Mouse (Mus musculus) CD4-positive, CD25-positive, alpha-beta regulatory T cell, adult 2 months (primary cell): ENCODE results near the gene Otulin.

ENCODE experiments used
- DNase-seq: peaks from one replicate; pipeline ENCODE4 v3.0.0-alpha.2; 2012; ENCODE audit warnings: low read depth, low spot score

Otulin gene

GRCm38 (mm10) chr15:27657866-27658265 lies 27.4 kb upstream of the Otulin start:
- no peak for DNase-seq

- no peak for DNase-seq
Observed at GRCm38 (mm10) chr15:27656626-27657025, 26.1 kb upstream of the Otulin start.

DNA sequence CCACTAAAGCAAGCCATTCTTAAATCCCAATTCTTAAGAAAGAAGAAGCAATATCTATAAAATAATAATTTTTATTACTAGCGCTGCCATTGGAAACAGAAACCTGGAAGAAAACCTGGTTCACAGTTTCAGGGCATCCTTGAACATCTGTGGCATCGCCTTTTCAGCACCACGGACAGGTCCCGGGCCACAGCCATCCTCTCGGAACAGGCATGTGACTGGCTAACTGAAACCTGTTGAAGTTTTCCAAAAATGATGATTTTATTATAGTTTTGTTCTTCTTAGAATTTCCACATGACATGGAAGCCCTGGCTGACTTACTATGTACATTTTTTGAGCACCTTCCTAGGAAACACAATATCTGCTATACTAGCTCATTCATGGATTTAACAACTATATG lies 24.5 kb upstream of the Otulin start:
- peak; percentile 51 for DNase-seq

GRCm38 (mm10) chr15:27647686-27648085 lies 17.2 kb upstream of the Otulin start:
- peak; percentile 72 for DNase-seq

DNA sequence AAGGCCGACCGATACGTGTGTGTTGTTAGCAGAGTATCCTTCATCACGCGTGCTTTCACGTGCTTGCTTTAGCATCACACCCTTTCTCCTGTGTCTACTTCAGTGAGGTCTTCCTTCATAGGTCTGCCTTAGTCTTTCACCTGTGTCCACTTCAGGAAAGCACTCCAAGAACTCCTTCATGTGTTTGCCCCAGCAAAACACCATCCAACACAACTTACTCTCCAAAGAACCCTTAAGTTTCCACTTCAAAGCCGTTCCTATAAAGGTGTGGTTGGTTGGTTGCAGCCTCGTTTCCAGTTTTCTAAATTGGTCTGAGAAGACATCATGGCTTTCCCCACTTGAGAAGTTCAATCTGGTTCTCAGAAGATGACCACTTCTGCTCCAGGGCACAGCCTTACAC lies 16.2 kb upstream of the Otulin start:
- DNase-seq: no peak

DNA sequence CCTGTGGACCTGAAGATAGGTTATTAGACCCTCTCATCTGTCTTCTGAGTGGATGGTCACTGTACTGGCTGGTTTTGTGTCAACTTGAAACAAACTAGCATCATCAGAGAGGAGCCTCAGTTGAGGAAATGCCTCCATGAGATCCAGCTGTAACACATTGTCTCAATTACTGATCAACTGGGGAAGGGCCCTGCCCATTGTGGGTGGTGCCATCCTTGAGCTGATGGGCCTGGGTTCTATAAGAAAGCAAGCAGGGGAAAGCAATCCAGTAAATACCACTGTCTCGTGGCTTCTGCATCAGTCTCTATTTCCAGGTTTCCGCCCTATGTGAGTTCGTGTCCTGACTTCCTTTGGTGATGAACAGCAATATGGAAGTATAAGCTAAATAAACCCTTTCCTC lies 14.8 kb upstream of the Otulin start:
- no peak for DNase-seq

GRCm38 (mm10) chr15:27642895-27643294 lies 12.4 kb upstream of the Otulin start:
- DNase-seq: peak; percentile 73

DNA sequence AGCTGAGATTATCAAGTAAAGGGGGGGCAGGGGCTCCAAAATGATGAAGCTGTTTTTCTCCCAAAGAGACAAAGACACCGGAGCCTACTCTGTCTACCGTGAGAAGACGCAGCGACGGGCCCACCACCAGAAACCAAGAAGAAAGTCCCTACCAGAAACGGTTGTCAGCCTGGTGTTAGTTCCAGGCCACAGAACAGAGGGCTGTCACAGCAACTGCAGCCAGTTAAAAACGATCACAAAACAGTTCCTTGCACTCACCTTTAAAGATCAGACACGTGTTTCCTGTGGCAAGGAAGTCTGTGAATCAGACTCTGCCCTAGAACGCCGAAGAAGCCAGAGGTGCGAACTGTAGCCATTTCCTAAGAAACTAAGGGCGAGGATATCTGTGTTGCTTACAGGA lies 10.7 kb upstream of the Otulin start:
- DNase-seq: peak; percentile 81

- DNase-seq: no peak
Observed at GRCm38 (mm10) chr15:27633941-27634900, 3.7 kb upstream of the Otulin start.

- peak; percentile 40 for DNase-seq
Observed at GRCm38 (mm10) chr15:27629800-27630600, 493 bp downstream of the Otulin start.

DNA sequence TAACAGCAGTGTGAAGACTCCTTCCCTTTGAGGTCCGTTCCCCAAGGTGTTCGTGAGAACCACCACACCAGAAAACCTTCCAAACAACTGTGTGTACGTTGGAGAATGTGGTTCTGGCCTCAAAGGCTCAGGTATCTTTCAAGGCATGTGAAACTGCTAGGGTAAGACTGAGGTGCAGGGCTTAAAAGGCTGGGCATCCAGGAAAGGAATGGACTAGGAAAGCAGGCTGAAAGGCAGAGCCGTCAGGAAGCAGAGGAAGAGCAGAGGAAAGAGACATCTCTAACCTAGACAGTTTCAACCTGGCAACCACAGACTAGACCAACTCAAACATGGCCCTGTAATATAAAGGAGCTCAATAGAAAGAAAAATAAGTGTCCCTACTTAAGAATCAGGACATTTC lies 1.4 kb downstream of the Otulin start:
- DNase-seq: peak; percentile 17

DNA sequence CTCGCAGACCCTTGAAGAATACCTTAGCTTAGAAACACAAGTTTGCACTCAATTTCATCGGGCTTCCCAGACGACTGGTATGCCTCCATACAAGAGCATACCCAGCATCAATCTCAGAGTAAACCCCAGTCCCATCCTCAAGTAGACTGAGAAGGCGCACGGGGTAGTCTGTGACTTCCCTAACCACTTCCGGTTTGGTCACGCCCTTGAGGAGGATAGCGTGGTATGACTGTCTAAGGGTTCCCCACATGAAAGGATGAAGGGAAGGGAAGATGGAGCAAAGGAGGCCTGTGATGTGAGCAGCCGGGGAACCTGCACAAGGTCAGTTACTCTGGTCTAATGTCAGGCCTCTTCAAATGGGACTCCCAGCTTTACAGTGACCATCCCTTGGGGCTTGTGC lies 2.7 kb downstream of the Otulin start:
- DNase-seq: peak; percentile 84

GRCm38 (mm10) chr15:27626314-27626713 lies 4.2 kb downstream of the Otulin start:
- no peak for DNase-seq

GRCm38 (mm10) chr15:27625890-27626255 lies 4.6 kb downstream of the Otulin start:
- DNase-seq: no peak

DNA sequence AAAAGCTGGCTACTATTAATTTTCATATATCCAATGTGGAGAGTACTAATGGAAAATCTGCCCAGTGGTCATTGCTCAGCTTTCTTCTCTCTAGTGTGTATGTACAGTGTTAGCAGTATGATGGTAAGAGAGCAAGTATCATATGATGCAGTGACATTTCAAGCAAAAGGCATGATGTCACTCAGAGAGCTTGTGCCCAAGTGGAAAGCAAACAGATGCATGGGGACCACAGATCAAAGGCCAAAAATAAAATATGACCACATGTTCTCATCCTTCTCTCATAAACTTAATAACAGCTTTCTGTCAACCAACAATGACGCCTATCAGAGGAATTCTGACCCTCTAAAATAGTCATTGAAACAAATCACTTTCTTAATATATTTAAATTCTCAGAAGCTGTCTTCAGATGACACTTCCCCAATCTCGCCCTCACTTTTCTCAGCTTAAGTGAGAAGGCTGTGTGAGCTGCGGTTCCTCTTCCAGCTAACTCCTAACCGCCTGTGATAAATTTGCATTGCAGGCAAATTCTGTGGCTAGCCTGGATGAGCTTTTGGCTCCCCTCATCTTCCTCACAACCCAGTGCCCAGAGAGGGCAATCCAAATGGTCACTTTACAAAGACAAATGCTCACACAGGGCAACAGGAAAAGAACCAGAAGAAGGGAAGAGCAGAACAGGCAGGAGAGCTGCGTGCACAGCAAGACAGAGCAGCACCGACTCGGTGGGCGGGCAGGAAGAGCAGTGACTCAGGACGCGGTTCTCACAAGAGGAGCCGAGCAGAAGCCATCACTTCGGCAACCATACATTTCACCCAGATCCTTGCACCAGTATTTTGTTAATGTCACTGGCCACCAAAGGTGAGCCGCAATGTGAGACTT lies 5.2 kb downstream of the Otulin start:
- DNase-seq: peak; percentile 53

- DNase-seq: no peak
Observed at GRCm38 (mm10) chr15:27623286-27623685, 7.2 kb downstream of the Otulin start.

DNA sequence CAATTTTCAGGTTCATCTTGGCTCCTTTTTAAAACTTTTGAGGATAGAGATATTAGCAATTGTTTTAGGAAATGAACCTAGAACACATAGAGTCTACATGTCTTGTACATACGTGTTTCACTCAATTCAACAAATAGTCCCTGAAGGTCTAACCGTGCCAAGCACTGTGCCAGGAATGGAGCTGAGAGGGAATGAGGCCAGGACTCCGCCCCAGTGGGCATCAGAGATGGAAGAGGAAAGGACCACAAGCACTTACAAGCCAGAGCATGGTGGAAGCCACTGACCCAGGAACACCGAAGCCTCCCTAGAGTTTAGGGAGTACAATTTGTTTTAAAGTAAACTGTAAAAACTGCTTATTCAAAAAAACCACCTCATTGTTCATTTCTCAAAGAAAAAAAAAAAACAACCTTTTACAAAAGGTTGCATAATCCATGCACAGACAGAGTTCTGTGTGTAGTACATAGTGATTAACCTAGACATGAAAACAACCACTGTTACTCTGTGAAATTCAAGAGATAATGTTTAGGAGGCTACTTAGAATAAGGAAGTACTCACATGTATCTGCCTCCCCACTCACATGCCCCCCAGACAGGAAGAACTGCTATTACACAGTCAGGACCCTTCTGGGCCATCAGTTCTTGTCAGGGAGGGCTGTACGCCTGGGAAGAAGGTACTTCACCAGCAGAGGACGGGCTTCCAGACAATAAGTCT lies 9.9 kb downstream of the Otulin start:
- no peak for DNase-seq

DNA sequence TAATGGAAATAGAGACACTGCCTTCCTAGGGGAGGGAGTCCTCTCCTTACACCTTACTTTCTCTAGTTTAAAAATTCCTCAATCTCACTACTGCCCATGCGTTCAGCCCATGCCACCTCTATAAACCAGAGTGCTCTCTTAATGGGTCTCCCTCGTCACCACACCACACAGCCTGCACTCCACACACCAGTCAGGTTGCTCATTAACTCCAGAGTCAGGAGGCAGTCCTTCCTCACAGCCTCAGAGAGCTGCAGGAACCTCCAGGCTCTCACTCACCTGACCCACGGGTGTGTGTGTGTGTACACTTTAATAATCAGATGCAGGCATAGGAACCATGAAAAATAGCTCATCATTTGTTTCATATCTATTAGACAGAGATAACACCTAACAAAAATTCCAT lies 10.8 kb downstream of the Otulin start:
- DNase-seq: no peak

DNA sequence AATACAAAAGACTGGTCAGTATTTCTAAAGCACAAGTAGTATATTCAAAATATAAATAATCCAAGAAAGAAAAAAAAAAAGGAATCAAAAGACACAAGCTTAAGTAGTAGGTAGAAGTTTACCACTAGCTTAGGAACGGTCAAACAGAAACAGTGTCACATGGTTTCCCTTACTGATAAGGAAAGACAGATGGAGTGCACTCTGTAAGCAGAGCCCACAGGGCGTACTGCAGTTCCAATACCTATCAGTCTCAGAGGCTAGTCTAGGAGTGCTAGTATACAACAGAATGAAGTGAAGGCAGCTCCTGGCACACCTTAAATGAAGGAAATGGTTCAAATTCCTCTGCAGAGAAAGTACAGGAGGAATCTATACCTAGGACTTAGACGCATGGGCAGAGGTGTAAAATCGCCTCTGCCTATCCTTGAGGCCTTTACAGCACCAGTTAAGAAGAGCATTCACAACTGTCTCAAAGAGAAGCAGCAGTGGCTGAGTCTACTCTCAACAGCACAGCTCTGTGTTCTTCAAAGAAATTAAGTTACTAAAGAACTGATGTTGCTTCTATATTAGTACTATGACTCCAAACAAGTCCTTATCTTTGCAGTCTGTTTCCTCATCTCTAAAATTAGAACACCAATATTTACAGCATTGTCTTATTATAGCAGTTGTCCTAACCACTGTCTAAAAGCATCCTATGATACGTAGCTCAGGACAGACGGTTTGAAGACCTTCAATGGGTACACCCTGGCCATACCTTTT lies 11.5 kb downstream of the Otulin start:
- DNase-seq: no peak

GRCm38 (mm10) chr15:27617227-27617626 lies 13.3 kb downstream of the Otulin start:
- DNase-seq: no peak
